Mouse (Mus musculus) cerebellum, postnatal 14 days (tissue): ENCODE data around the gene Ndufa8.

ENCODE experiments used
- DNase-seq, 2 experiments: peaks; one replicate each; pipeline ENCODE4 v3.0.0; 2021; ENCODE audit warnings: mixed read lengths in 2 of 2

Ndufa8 gene

DNA sequence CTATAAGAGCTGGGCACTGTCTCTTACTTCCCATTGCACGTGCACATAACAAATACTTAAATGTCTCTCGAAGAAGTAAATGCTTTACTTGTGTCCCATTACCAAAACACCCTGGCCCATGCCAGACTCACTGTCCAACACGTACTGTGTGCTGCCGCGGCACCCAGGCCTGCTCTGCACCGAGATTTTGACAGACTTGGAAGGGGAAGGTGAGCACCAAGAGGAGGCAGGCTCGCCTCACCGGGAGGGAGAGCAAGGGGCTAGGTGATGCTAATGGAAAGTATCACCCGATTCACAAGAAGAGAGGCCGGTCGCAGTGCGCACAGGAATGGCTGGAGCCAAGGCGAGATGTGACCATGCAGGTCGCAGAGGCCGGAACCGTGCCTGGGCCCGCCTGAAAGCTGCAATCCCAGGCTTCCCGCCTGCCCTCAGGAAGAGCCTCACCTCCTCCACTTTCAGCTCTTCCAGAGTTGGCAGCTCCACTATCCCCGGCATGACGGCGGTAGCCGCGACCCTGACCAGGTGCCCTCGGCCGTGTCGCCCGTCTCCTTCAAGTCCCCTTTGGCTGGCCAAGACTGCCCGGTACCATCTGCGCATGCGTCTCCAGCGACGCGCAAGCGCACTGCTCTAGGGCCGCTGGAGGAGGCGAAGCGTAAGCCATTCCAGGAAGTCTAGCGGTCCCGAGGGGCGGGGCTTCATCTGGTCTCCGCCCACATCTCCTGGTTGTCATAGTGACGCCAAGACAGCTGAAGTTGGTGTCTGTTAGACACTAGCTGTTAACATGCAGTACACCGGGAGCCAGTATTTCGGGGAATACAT, at the start of gene Ndufa8, which contains the start of gene Morn5:
Ndufa8 (minus strand) TSS at position 659 of the 819 bp plus-strand sequence.
Morn5 (plus strand) TSS at position 711 of the 819 bp plus-strand sequence.
- DNase-seq = peak; percentile 99

GRCm38 (mm10) chr2:36098021-36098420, 48.8 kb upstream of the Ndufa8 start:
- no peak for DNase-seq

DNA sequence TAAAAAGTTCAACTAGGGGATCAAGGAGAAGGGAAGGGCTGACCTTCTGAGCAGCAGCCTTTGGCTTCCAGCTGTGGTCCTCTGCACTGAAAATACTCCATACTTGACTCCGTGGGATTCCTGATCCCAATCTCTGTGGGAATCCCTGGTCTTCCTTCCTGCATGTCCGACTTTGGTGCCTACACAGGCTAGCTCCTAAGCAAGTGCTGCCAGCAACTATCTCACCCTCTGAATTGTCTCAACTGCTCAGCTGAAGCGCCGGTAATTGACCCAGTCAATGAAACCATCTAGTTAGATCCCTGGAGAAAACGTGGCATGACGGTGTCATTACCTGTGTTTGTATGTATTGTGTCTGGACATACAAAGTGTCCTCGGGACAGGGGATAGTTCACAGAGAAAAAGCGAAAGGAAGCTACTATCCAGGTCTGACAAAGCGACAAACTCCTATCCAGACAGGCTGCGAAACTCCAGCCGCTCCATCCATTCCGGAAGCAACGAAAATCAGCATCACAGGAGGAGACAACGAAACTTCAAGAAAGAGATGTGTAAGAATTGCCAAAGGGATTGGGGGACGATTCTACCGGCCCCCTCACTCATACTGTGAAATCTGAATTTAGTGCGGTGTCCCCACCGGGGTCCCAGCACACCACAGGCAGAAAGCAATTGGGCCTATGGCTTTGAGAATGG, 48.1 kb upstream of the Ndufa8 start:
- DNase-seq = peak; percentile 13 to 24

GRCm38 (mm10) chr2:36093914-36094475, 44.8 kb upstream of the Ndufa8 start:
- DNase-seq = no peak

DNA sequence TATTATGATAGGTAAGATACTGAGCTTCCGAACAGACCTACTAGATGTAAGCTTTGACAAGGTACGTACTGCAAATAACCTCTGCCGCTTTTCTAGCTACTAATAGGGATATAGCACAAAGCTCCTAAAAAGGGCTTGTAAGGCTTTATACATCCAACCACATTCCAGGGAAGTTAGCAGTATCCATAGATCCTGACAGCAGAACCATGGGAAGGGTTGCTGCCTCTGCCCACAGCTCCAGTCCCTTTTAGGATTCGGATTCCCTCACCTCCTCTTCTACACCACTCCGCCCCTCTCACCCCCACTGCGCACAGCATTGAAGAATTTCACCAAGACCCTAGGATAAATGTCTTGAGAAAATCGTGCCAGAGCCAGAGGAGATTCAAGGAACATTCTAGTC, 44.1 kb upstream of the Ndufa8 start:
- no peak for DNase-seq

- DNase-seq = no peak
Observed at GRCm38 (mm10) chr2:36092748-36093147, 43.5 kb upstream of the Ndufa8 start.

DNA sequence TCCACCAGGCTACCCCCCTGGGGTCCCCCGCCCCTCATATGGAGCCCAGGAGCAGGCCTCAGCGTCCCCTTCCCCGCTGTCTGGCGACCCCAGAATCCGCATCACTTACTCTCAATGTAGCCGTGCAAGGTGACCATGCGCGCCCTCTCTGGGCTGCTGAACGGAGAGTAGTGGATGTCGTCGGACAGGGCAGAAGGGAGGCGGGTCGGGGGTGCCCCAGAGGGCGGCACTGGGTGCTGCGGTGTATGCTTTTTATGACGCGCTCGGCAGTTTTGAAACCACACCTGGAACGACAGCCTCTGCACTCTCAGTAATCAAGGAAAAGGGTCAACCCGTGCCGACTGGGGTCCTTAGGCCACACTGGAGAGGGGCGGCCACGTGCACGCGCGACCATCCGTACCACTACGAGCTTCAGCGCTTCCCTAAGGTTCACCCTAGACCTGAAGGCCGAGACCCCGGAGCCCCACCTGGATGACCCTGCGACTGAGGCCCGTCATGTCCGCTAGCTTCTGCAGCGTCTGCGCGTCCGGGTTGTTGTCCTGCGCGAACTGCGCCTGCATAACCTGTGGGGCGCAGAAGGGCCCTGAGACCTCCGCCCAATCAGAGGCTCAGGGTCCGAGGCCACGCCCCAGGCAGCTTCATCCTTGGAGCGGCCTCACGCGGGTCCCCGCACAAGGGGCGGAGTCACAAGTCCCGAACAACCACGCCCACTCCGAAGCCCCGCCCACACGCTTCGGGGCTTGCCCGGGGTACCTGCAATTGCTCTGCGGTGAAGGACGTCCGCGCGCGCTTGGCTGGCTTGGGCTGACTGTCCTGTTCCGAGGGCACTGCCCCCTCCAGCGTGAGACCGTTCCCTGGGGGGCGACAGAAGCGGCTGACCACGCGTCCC, 41.9 kb upstream of the Ndufa8 start:
- DNase-seq = peak; percentile 57 to 59

DNA sequence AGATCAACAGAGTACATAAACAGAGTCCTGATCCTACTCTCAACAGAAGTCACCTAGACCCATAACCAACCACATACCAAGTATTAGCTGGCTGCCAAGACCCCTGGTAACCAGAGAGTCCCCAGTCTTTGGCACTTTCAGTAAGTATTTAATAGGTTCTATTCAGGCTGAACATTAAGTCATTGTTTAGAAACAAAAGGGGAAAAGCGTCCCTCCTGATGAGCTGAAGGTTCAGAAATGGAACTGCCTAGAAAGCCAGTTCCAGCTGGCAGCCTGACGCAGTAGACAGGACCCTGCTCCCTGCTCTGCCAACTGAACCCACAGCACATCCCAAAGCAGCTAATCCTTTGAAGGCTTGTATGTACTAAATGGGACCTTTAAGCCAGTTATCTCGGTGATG, 40.0 kb upstream of the Ndufa8 start:
- DNase-seq = no peak

DNA sequence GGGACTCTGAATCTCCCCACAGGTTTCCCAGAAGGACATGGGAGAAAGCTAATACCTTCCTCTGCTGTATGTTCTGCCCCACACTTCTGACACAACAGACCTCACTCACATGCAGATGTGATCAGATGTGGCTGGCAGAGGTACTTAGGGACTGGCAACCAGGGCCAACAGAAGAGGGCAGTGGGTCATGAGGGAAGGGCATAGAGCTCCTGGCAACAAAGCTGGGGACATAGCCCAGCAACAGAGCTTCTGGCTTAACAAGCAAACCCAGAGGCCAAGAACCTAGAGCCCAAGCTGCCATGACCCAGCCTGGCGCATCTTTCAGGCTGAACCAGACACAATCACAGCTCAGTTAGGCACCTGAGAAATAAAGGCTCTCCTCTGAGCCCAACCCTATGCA, 35.8 kb upstream of the Ndufa8 start:
- DNase-seq = no peak

DNA sequence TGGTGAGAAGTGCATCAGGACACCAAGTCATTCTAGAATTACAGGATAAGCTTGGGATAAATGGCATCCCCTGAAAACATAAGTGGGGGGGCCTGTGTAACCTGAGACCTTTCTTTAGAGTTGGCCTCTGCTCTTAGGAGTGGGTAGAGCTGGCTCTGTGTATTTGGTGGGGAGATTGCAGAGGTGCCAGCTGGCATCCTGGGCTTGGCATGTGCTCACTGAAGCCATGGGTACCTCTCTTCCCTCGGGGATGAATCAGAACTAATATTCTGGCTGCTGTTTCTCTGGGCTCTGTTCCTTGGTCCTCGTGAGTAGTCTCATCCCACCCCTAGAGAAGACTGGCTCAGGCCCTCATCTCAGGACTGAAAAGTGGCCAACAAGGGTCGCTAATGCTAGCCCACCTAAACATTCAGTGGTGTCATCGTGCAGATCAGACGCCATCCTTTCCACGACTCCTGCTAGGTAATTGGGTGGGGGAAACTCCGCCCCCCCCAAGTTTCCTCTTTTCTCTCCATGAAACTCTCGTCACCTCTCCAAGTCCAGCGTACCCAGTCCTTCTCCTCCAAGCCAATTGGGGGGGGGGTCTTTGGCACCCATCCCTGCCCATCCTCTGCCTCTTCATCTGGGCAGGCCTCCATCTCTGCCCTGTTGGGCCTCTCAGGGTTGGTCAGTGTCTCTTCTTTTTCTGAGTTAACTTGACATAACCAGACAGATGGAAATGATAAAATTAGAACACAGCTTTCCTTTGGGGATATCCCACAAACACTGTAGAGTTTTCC, 33.8 kb upstream of the Ndufa8 start:
- no peak for DNase-seq

DNA sequence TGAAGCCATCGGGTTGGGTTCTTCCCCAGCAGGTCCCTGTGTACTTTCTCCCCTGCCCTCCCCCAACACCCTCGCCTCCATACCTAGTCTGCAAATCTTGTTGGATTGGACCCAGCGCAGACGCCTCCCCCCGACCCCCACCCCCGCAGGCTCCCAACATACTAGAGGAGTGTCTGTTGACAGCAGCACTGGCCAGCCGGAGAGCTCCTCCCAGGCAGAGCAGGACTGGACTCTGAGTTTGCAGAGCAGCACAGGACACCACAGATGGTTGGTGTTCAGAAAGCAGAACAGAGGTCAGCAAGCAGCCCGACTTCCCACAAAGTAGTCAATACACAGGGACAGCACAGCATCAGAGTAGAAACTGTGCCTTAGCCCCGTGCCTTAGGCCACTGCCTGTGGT, 32.2 kb upstream of the Ndufa8 start:
- DNase-seq = no peak

DNA sequence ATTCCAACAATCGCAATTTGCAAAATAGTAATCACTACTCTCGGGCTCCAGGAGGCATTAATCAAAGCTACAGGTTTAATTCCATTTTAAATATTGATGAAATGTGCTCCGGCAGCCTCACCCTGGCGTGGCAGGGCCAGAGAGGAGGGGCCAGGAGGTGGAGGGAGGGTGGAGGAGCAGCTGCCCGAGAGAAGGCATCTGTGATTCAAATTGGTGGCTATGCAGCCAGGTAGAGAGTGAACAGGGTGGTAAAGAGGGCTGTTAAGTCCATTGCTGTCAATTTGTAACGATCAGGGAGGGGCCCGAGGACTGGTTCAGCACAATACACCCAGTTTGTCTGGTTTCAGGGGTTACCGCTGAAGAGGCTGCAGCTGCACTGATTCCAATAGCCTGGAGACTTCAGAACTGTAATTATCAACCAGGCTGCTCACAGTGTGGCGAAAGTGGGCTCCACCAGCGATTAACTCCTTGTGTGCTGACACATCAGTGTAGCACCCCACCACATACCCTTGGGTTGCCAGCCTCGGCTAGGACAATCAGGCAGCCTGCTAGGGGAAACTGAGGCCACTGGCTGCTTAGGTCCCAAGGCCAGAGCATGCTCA, 28.1 kb upstream of the Ndufa8 start:
- no peak for DNase-seq

DNA sequence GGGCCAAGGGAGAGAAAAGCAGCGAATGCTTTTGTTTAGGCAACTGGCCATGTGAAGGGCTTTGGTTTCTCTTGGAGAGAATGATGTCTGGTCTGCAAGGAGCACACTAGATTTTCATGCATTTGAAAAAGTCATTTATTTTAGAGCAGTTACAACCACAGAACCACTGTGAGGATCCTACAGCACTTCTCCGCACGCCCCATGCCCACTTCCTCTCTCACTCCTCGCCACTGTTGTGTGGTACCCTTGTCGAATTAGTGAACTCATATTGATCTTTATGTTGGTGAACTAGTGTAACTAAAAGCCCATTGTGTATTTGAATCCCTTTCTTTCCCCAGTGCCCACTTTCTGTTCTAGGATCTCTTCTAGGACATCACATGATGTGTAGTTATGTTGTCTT, 26.0 kb upstream of the Ndufa8 start:
- DNase-seq = no peak

DNA sequence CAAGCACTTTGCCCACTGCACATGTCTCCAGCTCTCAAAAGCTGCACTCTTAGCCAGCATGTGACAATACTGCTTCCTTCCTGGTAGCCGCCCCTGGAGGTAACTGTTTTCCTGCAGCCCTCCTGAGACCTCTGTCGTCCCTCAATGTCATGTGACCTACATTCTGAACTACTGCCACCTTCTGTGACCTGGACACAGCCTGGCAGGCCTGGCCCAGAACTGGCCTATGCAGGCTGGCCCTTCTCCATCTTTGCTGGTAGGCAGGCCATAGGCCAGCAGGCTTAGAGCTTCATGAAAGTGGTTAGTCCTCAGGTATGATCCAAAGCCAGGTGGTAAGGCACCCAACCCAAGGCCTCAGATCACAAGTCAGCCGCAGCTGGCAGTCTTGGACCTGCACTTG, 24.6 kb upstream of the Ndufa8 start:
- no peak for DNase-seq

DNA sequence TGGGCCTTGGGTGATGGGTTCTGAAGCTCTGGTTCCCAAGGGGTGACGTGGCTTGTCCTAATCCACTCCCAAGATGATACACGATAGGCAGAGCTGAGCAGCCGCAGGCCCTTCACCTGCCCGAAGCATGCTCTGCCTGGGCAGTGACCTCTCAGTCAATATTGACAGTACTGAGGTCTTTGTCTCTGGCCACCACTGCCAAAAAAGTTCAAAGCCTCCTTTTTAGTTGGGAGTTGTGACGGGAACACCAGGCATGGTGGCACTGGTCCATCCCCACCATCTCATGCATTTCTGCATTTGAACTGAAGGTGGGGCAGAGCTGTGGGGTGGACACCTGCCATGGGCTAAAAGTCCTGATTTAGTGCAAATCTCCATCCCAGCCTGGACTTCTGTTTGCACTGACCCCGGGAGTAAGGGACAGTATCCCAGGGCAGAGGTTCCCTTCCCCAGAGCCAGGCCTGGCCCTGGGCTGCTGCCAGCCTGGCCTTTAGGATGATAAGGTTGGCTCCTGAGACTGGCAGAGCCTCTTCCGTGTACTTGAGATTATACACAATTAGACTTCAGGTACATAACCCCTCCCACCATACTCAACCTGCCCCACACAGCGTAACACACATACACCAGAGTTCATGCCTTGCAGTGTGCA, 22.6 kb upstream of the Ndufa8 start:
- DNase-seq = no peak

- DNase-seq = no peak
Observed at GRCm38 (mm10) chr2:36067132-36067531, 17.9 kb upstream of the Ndufa8 start.

- DNase-seq = no peak
Observed at GRCm38 (mm10) chr2:36061409-36061808, 12.2 kb upstream of the Ndufa8 start.

- no peak for DNase-seq
Observed at GRCm38 (mm10) chr2:36056248-36056647, 7.0 kb upstream of the Ndufa8 start.

GRCm38 (mm10) chr2:36053249-36053648, 4.0 kb upstream of the Ndufa8 start:
- DNase-seq = peak in 1 of 2 experiments; percentile 17

DNA sequence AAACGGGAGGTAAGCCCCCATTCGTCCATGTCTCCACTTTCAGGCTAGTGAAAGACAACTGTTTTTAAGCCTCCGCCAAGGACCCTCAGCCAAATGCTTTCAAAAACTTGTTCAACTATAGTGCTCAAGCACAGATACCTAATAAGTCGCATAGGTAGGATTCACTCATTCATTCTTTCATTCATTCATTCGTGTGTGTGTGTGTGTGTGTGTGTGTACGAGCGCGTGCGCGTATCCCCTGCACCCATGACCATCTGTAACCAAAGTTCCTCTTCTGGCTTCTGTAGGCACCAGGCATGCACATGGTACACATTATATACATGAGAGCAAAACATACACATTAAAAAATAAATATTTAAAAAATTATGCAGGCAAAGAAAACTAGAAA, 355 bp upstream of the Ndufa8 start:
- DNase-seq = no peak

- no peak for DNase-seq
Observed at GRCm38 (mm10) chr2:36048164-36048563, 1.0 kb downstream of the Ndufa8 start.
